Mouse (Mus musculus) mouse trophoblast stem cell (cell line): Measurements from ENCODE around the gene Zfp326.

ENCODE experiments used
- in situ Hi-C, 2 experiments: fragments of 300-500 bp; cut with MseI, MboI; formaldehyde crosslinking; loops; 2 replicates in 1 of 2; 3 replicates in 1 of 2; pipeline ENCODE4 v1.15.1; 2025

The Zfp326 gene

DNA sequence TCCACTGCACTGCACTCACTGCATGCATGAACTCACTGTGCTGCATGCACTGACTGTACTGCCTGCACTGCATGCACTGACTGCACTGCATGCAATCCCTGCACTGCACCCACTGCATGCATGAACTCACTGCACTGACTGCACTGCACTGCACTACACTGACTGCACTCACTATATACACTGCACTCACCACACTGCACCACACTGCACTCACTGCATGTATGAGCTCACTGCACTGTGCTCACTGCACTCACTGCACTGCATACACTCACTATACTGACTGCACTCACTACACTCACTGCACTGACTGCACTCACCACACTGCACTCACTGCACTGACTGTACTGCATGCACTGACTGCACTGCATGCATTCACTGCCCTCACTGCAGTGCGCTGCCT, 56.0 kb downstream of the Zfp326 start:
- in situ Hi-C loops: no loop called here

DNA sequence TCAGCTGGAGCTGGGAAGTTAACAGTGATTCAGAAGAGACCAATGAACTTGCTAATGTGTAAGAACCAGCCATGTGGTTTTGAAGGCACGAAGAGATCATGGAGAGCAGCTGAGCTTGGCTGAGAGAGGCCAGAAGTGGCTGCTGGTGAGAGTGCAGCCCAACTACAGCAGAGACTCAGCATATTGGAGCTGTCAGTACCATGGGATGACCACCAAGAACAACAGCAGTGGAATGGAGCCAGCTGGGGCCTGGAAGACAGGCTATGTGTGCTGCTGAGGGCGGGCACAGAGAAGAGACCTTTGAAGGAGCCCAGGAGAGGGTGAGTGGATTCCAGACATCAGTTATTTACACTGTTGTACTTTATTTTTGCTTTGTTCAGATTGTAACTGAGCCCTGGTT, 65.6 kb downstream of the Zfp326 start:
- in situ Hi-C loops: no loop called here
